Mouse (Mus musculus): Measurements from ENCODE around the gene Pfkfb1. TPM values are rescaled to one million over a fixed set of nuclear protein-coding genes. Genes with fewer than 3 reads are reported as not detected.

Pfkfb1 gene
- 8.9 and 10.4 TPM in 2 replicates for polyA plus RNA-seq (2014; fragmentation: Nextera tagmentation; extraction: Ambion mirVana)

- H3K27ac ChIP-seq (replicated peaks; ENCODE audit: low read depth, low read length), result peak within 1 kb of the TSS; percentile 56; the same call in 1 of the 2 replicates
- H3K4me2 ChIP-seq (ENCODE audit: low read depth, low read length), result peak within 1 kb of the TSS; percentile 53
- no peaks in the 10 kb centered on the region for H3K27me3 ChIP-seq (ENCODE audit: control insufficient read depth, insufficient read depth, low read length)
- H3K4me1 ChIP-seq (ENCODE audit: control insufficient read depth, insufficient read depth, low read length), result no peaks in the 10 kb centered on the region
- peak within 1 kb of the TSS; percentile 46 for H3K4me3 ChIP-seq (ENCODE audit: low read depth, low read length)
- H3K9me3 ChIP-seq (replicated peaks; ENCODE audit: control insufficient read depth, low read length), result no peaks in the 10 kb centered on the region
- ATAC-seq (replicated peaks; ENCODE audit: insufficient number of reproducible peaks, low FRiP score, low TSS enrichment, low read depth) (peak; percentile 88), DNase-seq (ENCODE audit: low spot score) (peak; percentile 83)
- H3K36me3 ChIP-seq (replicated peaks; ENCODE audit: control insufficient read depth, insufficient read depth, low read depth, low read length), result no peaks in the 10 kb centered on the region
- 26% methylated on average over 35 of the region's 35 CpGs for WGBS
- peak within 1 kb of the TSS; percentile 65 for H3K9ac ChIP-seq (replicated peaks; ENCODE audit: low read length)
Observed at GRCm38 (mm10) chrX:150588023-150588764, at the start of gene Pfkfb1. Gene Pfkfb1 (plus strand): TSS chrX:150588229.

DNA sequence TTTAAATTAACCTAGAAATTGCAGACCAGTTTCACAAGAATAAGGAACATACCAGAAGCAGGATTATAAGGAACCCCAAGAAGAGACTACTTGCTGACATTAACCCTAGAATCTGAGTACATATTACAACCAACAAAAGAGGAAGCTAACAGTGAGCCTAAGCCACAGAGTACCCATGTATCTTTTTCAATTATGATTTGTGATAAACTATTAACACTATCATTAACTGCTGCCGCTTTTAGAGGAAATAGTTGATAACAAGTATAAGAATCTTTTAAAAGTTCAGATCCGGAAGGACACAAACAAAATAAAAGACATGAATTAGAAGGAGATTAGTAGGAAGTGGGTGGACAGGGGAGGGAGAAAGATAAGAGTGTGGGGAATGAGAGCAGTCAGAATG is 47.9 kb upstream of the Pfkfb1 start:
- no peaks in the 10 kb centered on the region for H3K4me1 ChIP-seq (ENCODE audit: control insufficient read depth, insufficient read depth, low read length)
- H3K9ac ChIP-seq (replicated peaks; ENCODE audit: low read length), result no peak overlapping the region
- no peak overlapping the region for H3K27ac ChIP-seq (replicated peaks; ENCODE audit: low read depth, low read length)
- no peaks in the 10 kb centered on the region for H3K27me3 ChIP-seq (ENCODE audit: control insufficient read depth, insufficient read depth, low read length)
- no peaks in the 10 kb centered on the region for H3K9me3 ChIP-seq (replicated peaks; ENCODE audit: control insufficient read depth, low read length)
- no peak overlapping the region for H3K4me2 ChIP-seq (ENCODE audit: low read depth, low read length)
- WGBS, result 86% methylated on average over 2 of the region's 2 CpGs
- H3K36me3 ChIP-seq (replicated peaks; ENCODE audit: control insufficient read depth, insufficient read depth, low read depth, low read length), result no peaks in the 10 kb centered on the region
- no peak for DNase-seq (ENCODE audit: low spot score)
- ATAC-seq (replicated peaks; ENCODE audit: insufficient number of reproducible peaks, low FRiP score, low TSS enrichment, low read depth), result no peak
- no peak overlapping the region for H3K4me3 ChIP-seq (ENCODE audit: low read depth, low read length)

DNA sequence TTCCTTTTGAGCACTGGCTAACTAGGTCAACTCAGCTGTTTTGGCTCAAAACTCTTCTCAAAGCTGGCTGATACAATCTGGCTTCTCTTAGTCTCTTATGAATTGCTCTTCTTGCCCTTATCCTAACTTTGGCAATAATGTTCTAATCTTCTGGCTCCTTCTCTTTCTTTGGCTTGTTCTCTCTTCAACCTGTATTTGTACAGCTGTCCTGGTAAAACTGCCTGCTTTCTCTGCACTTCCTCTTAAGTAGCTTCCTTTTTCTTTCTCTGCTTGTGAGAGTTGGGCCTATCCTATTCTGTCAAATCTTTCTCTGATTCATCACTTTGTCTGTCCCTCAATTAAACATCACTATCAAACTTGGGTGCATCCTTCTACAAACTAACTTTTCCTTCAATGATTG is 46.3 kb upstream of the Pfkfb1 start:
- ATAC-seq (replicated peaks; ENCODE audit: insufficient number of reproducible peaks, low FRiP score, low TSS enrichment, low read depth) (no peak), DNase-seq (ENCODE audit: low spot score) (no peak)
- Histone ChIP-seq H3K9me3 (replicated peaks; ENCODE audit: control insufficient read depth, low read length) (no peaks in the 10 kb centered on the region), H3K27me3 (ENCODE audit: control insufficient read depth, insufficient read depth, low read length) (no peaks in the 10 kb centered on the region), H3K36me3 (replicated peaks; ENCODE audit: control insufficient read depth, insufficient read depth, low read depth, low read length) (no peaks in the 10 kb centered on the region), H3K4me1 (ENCODE audit: control insufficient read depth, insufficient read depth, low read length) (no peaks in the 10 kb centered on the region), H3K27ac (replicated peaks; ENCODE audit: low read depth, low read length) (no peak overlapping the region), H3K9ac (replicated peaks; ENCODE audit: low read length) (no peak overlapping the region), H3K4me2 (ENCODE audit: low read depth, low read length) (no peak overlapping the region), H3K4me3 (ENCODE audit: low read depth, low read length) (no peak overlapping the region)

DNA sequence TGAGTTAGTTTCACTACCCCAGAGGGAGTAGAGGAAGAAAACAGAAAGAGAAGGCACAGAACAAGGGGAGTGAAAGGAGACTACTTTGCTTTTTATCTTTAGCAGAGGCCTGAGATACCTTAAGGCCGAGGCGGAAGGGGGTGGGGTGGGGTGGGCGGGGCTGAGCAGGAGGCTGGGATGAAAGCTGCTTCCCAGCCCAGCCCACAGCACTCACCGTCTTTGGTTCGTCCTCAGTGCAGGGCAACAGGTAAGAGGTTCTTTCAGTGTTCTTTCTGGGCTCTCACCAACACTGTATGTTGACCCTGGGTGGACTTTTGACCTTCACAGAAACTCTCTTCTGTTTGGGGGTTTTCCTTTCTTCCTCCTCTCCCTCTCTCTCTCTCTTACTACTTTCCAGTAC is 40.8 kb upstream of the Pfkfb1 start, which contains the start of gene Alas2:
Alas2 (plus strand) TSS at position 137 of the 400 bp plus-strand sequence.
- ATAC-seq (replicated peaks; ENCODE audit: insufficient number of reproducible peaks, low FRiP score, low TSS enrichment, low read depth) (no peak), DNase-seq (ENCODE audit: low spot score) (no peak)
- no peaks in the 10 kb centered on the region for H3K4me1 ChIP-seq (ENCODE audit: control insufficient read depth, insufficient read depth, low read length)
- H3K27ac ChIP-seq (replicated peaks; ENCODE audit: low read depth, low read length), result no peak within 1 kb of the TSS
- H3K27me3 ChIP-seq (ENCODE audit: control insufficient read depth, insufficient read depth, low read length), result no peaks in the 10 kb centered on the region
- H3K9me3 ChIP-seq (replicated peaks; ENCODE audit: control insufficient read depth, low read length), result no peaks in the 10 kb centered on the region
- no peak within 1 kb of the TSS for H3K4me3 ChIP-seq (ENCODE audit: low read depth, low read length)
- H3K9ac ChIP-seq (replicated peaks; ENCODE audit: low read length), result no peak within 1 kb of the TSS
- no peaks in the 10 kb centered on the region for H3K36me3 ChIP-seq (replicated peaks; ENCODE audit: control insufficient read depth, insufficient read depth, low read depth, low read length)
- WGBS, result 50% methylated on average over 5 of the region's 5 CpGs
- no peak within 1 kb of the TSS for H3K4me2 ChIP-seq (ENCODE audit: low read depth, low read length)

DNA sequence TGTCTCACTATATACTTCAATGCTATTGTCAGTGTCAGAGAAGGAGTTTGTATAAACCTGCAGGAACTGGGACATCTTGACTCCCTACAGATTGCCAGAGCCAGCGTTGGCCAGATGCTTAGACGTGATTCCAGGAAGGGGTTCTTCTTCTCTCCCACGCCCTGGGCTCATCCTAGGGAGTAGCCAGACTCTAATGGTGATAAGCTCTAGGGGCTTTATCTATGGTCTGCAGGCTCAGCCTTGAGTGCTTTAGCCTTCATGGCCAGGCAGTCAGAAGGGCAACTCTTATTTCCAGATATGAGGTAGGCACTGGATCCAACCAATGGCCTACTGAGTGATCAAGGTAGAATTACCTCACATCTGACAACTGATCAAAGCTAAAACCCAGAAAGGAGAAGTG is 38.4 kb upstream of the Pfkfb1 start:
- Histone ChIP-seq H3K36me3 (replicated peaks; ENCODE audit: control insufficient read depth, insufficient read depth, low read depth, low read length) (no peaks in the 10 kb centered on the region), H3K4me1 (ENCODE audit: control insufficient read depth, insufficient read depth, low read length) (no peaks in the 10 kb centered on the region), H3K27me3 (ENCODE audit: control insufficient read depth, insufficient read depth, low read length) (no peaks in the 10 kb centered on the region), H3K9ac (replicated peaks; ENCODE audit: low read length) (no peak overlapping the region), H3K9me3 (replicated peaks; ENCODE audit: control insufficient read depth, low read length) (no peaks in the 10 kb centered on the region), H3K4me3 (ENCODE audit: low read depth, low read length) (no peak overlapping the region), H3K4me2 (ENCODE audit: low read depth, low read length) (no peak overlapping the region), H3K27ac (replicated peaks; ENCODE audit: low read depth, low read length) (no peak overlapping the region)
- WGBS, result 79% methylated on average over 3 of the region's 3 CpGs
- no peak for ATAC-seq (replicated peaks; ENCODE audit: insufficient number of reproducible peaks, low FRiP score, low TSS enrichment, low read depth)
- DNase-seq (ENCODE audit: low spot score), result no peak

- H3K27ac ChIP-seq (replicated peaks; ENCODE audit: low read depth, low read length), result no peak overlapping the region
- no peak overlapping the region for H3K4me3 ChIP-seq (ENCODE audit: low read depth, low read length)
- no peaks in the 10 kb centered on the region for H3K36me3 ChIP-seq (replicated peaks; ENCODE audit: control insufficient read depth, insufficient read depth, low read depth, low read length)
- H3K4me1 ChIP-seq (ENCODE audit: control insufficient read depth, insufficient read depth, low read length), result no peaks in the 10 kb centered on the region
- 82% methylated on average over 2 of the region's 2 CpGs for WGBS
- no peaks in the 10 kb centered on the region for H3K9me3 ChIP-seq (replicated peaks; ENCODE audit: control insufficient read depth, low read length)
- no peak overlapping the region for H3K9ac ChIP-seq (replicated peaks; ENCODE audit: low read length)
- no peak overlapping the region for H3K4me2 ChIP-seq (ENCODE audit: low read depth, low read length)
- ATAC-seq (replicated peaks; ENCODE audit: insufficient number of reproducible peaks, low FRiP score, low TSS enrichment, low read depth) (no peak), DNase-seq (ENCODE audit: low spot score) (no peak)
- no peaks in the 10 kb centered on the region for H3K27me3 ChIP-seq (ENCODE audit: control insufficient read depth, insufficient read depth, low read length)
Observed at GRCm38 (mm10) chrX:150551986-150552385, 36.0 kb upstream of the Pfkfb1 start.

- H3K27me3 ChIP-seq (ENCODE audit: control insufficient read depth, insufficient read depth, low read length), result no peaks in the 10 kb centered on the region
- no peaks in the 10 kb centered on the region for H3K4me1 ChIP-seq (ENCODE audit: control insufficient read depth, insufficient read depth, low read length)
- H3K9me3 ChIP-seq (replicated peaks; ENCODE audit: control insufficient read depth, low read length), result no peaks in the 10 kb centered on the region
- no peak overlapping the region for H3K27ac ChIP-seq (replicated peaks; ENCODE audit: low read depth, low read length)
- DNase-seq (ENCODE audit: low spot score) (no peak), ATAC-seq (replicated peaks; ENCODE audit: insufficient number of reproducible peaks, low FRiP score, low TSS enrichment, low read depth) (no peak)
- H3K4me3 ChIP-seq (ENCODE audit: low read depth, low read length), result no peak overlapping the region
- no peaks in the 10 kb centered on the region for H3K36me3 ChIP-seq (replicated peaks; ENCODE audit: control insufficient read depth, insufficient read depth, low read depth, low read length)
- 90% methylated on average over 3 of the region's 3 CpGs for WGBS
- H3K9ac ChIP-seq (replicated peaks; ENCODE audit: low read length), result no peak overlapping the region
- no peak overlapping the region for H3K4me2 ChIP-seq (ENCODE audit: low read depth, low read length)
Observed at GRCm38 (mm10) chrX:150554032-150554431, 34.0 kb upstream of the Pfkfb1 start.

- H3K4me2 ChIP-seq (ENCODE audit: low read depth, low read length), result no peak overlapping the region
- H3K9ac ChIP-seq (replicated peaks; ENCODE audit: low read length), result no peak overlapping the region
- no peaks in the 10 kb centered on the region for H3K36me3 ChIP-seq (replicated peaks; ENCODE audit: control insufficient read depth, insufficient read depth, low read depth, low read length)
- H3K9me3 ChIP-seq (replicated peaks; ENCODE audit: control insufficient read depth, low read length), result no peaks in the 10 kb centered on the region
- ATAC-seq (replicated peaks; ENCODE audit: insufficient number of reproducible peaks, low FRiP score, low TSS enrichment, low read depth) (no peak), DNase-seq (ENCODE audit: low spot score) (no peak)
- no peak overlapping the region for H3K27ac ChIP-seq (replicated peaks; ENCODE audit: low read depth, low read length)
- no peak overlapping the region for H3K4me3 ChIP-seq (ENCODE audit: low read depth, low read length)
- WGBS, result 89% methylated on average over 11 of the region's 12 CpGs
- no peaks in the 10 kb centered on the region for H3K4me1 ChIP-seq (ENCODE audit: control insufficient read depth, insufficient read depth, low read length)
- no peaks in the 10 kb centered on the region for H3K27me3 ChIP-seq (ENCODE audit: control insufficient read depth, insufficient read depth, low read length)
Observed at GRCm38 (mm10) chrX:150564644-150565357, 23.2 kb upstream of the Pfkfb1 start.
